Mouse (Mus musculus): Measurements from ENCODE around the gene Ptov1.

Ptov1 gene

GRCm38 (mm10) chr7:44869697-44870528 lies at the start of gene Ptov1:
Gene Ptov1, minus strand, starts transcription at chr7:44869788.
- in situ Hi-C loops (cut with MboI, MseI), result no loop called here

- in situ Hi-C loops (cut with MboI, MseI), result loop anchor here (5.0 kb wide), 1 partner anchor 43 kb away; no protein-coding TSS in a partner anchor
Measured at GRCm38 (mm10) chr7:44919127-44919526, 49.5 kb upstream of the Ptov1 start.

DNA sequence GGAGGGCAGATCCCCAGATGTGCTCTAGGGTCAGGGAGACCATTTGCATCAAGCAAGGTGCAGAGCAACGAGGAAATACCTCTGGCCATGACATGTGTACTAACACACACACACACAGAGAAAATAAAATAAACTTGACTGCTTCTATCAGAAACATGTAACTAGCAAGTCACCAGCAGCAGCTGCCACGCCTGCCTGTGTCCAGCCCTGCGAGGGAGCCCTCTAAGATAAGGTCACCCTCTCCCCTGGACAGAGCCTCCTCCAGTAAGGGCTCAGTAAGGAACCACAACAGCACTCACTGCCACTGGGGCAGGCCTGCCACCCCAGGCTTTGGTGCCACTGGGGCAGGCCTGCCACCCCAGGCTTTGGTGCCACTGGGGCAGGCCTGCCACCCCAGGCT lies 48.6 kb upstream of the Ptov1 start:
- in situ Hi-C loops (cut with MboI, MseI), result loop anchor here (5.0 kb wide), 1 partner anchor 44 kb away; no protein-coding TSS in a partner anchor

GRCm38 (mm10) chr7:44916881-44917280 lies 47.3 kb upstream of the Ptov1 start:
- in situ Hi-C loops (cut with MboI, MseI), result loop anchor here (5.0 kb wide), 1 partner anchor 45 kb away; no protein-coding TSS in a partner anchor

- in situ Hi-C loops (cut with MboI, MseI), result loop anchor here (5.0 kb wide), 1 partner anchor 46 kb away; no protein-coding TSS in a partner anchor
Measured at GRCm38 (mm10) chr7:44916191-44916590, 46.6 kb upstream of the Ptov1 start.

- in situ Hi-C loops (cut with MboI, MseI), result loop anchor here (5.0 kb wide), 1 partner anchor 47 kb away; no protein-coding TSS in a partner anchor
Measured at GRCm38 (mm10) chr7:44915314-44915713, 45.7 kb upstream of the Ptov1 start.

GRCm38 (mm10) chr7:44914396-44914795 lies 44.8 kb upstream of the Ptov1 start:
- in situ Hi-C loops (cut with MboI, MseI), result no loop called here

DNA sequence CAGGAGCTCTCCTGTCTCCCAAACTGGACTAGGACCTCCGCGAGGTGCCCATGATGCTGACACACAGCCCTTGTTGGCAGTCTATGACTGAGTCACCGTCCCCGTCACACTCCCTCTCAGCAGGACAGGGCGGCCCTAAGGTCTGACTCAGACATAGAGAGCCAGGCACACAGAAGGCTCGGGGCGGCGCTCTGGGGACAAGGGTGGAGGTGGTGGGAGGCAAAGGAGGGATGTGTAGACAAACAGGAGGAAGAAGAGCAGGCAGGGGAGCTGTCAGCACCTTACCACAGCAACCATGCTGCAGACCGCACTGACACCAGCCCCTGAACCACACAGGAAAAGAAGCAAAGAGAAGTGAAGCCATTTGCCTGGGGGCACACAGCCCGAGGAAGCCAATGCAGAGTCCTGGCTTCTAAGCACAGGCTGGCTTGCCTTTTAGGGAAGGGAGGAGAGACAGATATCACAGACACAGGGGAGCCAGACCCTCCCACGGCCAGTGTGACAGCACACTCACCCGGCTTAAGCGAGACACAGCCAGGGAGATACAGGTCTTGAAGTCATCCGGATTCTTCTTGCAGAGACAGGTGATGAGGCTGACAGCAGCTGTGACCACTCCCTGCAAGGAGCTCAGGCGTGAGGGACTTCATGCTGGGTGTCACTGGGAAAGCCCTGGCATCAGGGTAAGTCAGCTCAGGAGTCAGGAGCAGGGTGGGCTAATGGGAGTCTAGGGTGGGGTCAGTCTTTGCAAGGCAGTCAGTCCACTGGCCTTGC lies 39.3 kb upstream of the Ptov1 start:
- in situ Hi-C loops (cut with MboI, MseI), result no loop called here

GRCm38 (mm10) chr7:44905430-44905829 lies 35.8 kb upstream of the Ptov1 start:
- in situ Hi-C loops (cut with MboI, MseI), result no loop called here

GRCm38 (mm10) chr7:44901230-44901722 lies 31.7 kb upstream of the Ptov1 start:
- in situ Hi-C loops (cut with MboI, MseI), result no loop called here

- in situ Hi-C loops (cut with MboI, MseI), result no loop called here
Measured at GRCm38 (mm10) chr7:44900632-44901031, 31.0 kb upstream of the Ptov1 start.

GRCm38 (mm10) chr7:44898607-44899006 lies 29.0 kb upstream of the Ptov1 start:
- in situ Hi-C loops (cut with MboI, MseI), result loop anchor here (10.0 kb wide), 1 partner anchor 806 kb away; the partner anchor contains the start of gene Dbp

DNA sequence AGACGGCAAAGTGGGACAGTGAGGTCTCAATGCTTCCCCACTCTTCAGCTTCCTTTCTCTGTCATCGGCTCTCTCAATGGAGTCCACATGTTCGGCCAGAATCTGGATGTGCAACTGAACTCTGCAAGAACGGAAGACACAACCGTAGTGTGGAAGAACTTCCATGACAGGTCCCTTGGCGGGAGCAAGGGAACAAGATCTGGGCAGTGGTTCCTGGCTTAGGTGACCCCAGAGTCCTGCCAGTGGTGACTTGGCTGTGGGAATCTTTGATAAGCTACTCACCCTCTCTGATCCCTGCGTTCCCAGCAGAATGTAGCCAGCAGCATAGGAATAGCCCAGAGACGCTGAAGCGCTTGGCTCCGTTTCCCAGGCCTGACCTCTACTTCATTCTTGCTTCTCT lies 26.9 kb upstream of the Ptov1 start:
- in situ Hi-C loops (cut with MboI, MseI), result loop anchor here (10.0 kb wide), 1 partner anchor 808 kb away; the partner anchor contains the start of gene Dbp

DNA sequence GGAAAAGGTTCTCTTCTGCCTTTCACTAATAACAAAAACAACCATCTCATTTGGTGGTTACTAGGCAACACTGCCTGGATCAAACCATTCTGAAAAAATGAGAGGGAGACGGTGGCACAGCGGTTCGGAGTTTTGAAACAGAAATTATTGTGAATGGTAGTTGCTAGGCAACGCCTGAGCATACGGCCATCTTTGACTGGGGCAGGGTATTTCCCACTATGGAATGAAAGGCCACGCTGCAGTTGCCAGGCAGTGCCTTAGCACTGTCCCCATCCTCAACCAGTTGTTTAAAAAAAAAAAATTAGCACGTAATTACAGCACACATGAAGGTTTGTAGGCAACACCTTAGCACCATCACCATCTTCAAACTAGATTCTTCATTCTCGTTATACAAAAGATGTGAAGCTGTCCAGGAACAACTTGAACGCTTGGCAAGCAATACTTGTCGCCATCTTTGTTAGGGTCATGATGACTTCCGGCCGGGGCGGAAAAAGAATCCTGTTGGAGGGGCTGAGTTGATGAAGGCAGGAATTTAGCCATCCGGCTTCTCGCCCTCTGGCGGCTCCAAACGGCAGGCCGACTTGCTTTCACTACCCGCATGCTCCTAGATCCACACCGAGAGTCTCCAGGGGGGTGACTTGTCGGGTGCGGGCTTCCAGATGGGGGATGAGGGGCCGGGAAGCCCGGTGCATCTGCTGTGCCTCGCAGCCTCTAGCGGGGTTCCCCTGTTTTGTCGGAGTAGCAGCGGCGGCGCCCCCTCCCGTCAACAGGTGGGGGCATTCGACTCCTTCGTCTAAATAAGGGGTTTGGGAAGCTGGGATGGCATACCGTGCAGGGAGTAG lies 26.2 kb upstream of the Ptov1 start, which contains the start of gene Fuz:
TSS of gene Fuz (plus strand) at position 487 of the 842 bp plus-strand sequence.
- in situ Hi-C loops (cut with MboI, MseI), result loop anchor here (10.0 kb wide), 1 partner anchor 809 kb away; the partner anchor contains the start of gene Dbp

GRCm38 (mm10) chr7:44895206-44895592 lies 25.6 kb upstream of the Ptov1 start:
- in situ Hi-C loops (cut with MboI, MseI), result loop anchor here (10.0 kb wide), 1 partner anchor 810 kb away; the partner anchor contains the start of gene Dbp

DNA sequence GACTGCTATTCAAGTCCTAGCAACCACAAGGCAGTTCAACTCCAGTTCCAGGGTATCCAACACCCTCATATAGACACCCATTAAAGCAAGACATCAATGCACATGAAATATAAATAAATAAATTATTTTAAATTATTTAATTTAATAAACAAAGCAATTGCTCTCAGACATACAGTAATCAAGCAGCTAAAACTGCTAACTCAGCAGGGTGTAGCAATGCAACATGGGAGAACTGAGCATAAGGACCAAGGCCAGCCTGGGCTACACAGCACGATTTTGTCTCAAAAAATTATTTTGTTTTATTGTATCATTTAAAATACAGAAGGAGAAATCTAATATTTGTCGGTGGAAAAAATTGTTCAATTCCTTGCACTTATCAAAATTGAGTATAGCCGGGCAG lies 24.6 kb upstream of the Ptov1 start:
- in situ Hi-C loops (cut with MboI, MseI), result loop anchor here (10.0 kb wide), 1 partner anchor 811 kb away; the partner anchor contains the start of gene Dbp

DNA sequence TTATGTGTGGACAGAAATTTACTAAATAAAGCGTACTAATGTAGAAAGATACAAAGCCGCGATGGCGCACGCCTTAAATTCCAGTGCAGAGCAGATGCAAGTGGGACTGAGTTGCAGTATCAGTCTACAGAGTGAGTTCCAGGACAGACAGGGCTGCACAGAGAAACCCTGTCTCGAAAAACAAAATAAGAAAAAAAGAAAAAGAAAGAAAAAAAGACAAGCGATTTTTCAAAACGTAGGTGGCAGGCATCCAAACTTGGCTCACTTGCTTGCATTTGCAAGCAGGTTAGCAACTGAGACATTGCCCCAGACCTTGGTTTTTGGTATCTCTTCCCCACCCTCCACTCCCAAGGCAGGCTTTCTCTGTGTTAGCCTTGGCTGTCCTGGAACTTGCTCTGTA lies 23.6 kb upstream of the Ptov1 start:
- in situ Hi-C loops (cut with MboI, MseI), result loop anchor here (10.0 kb wide), 1 partner anchor 812 kb away; the partner anchor contains the start of gene Dbp

DNA sequence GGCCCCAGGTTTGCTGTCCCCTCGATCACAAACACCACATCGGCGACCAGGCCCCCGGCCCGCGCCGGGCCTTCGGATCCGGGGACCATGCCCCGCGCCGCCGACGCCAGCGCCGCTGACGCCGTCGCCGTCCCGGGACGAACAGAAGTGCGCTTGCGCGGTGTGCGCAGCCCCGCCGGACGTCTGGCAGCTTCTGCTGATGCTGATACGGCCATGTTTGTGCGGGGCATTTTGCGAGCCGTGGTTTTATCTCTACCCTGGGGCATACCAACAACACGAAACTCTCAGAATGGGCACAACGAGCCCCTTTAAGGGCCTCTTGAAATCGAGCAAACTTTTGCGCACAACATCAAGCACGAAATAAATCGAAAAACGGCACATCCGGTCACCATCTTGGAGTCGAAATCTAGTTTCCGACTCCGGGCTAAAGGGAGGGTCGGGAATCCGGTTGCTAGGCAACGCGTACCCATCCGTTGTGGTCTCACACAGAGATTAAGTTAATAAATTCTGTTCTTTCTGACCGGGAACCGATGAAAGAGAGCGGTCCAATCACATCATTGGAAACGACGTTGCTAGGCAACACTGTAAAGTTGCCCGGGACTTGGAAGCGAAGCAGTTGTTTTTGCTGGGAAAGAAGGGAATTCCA lies 22.8 kb upstream of the Ptov1 start, which contains the start of gene Med25:
TSS of gene Med25 (minus strand) at position 437 of the 646 bp plus-strand sequence.
- in situ Hi-C loops (cut with MboI, MseI), result loop anchor here (10.0 kb wide), 1 partner anchor 812 kb away; the partner anchor contains the start of gene Dbp

DNA sequence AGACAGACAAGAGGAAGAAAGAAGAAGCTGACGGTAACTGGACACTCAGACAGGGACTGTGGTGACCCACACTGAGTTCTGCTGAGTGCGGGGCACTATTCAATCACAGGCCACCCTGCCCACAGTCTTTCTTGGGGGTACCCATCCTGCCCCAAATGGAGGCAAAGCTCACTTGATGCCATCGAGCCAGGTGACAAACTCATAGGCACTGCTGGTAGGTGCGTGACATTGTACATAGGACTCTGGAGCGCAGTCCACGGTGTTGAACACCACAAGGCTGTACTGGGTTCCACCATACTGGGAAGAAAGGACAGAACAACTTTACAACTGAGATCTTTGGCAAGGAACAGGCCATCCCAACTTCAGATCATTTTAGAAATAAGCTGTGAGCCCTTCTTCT lies 22.0 kb upstream of the Ptov1 start:
- in situ Hi-C loops (cut with MboI, MseI), result loop anchor here (10.0 kb wide), 1 partner anchor 813 kb away; the partner anchor contains the start of gene Dbp

DNA sequence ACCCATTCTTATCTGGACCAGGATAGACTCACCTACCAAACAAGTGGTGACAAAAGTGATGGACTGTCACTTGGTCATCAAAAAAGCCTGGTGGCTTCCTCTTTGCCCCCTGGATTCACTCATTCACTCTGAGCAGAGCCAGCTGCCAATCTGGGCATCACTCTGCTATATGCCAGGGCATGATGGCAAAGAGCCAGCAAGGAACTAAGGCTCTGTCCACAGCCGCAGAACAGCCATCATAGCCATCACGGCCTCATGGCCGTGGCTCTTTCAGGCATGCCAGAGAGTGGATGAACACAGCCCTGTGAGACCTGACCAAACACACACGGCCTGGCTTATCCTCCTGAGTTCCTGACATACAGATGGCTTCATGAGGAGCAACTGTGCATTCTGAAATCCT lies 21.1 kb upstream of the Ptov1 start:
- in situ Hi-C loops (cut with MboI, MseI), result loop anchor here (10.0 kb wide), 1 partner anchor 814 kb away; the partner anchor contains the start of gene Dbp
